Mouse (Mus musculus) mature B cell (primary cell): ENCODE results near the gene Elovl5.

Source experiments
- in situ Hi-C: fragments of 300-500 bp; cut with MboI; formaldehyde crosslinking; loops from 2 replicates; pipeline ENCODE4 v1.14.3; 2019

Gene Elovl5

GRCm38 (mm10) chr9:77917074-77917621 lies at the start of gene Elovl5:
Gene Elovl5, plus strand, starts transcription at chr9:77917364.
- in situ Hi-C loops, result no loop called here

- in situ Hi-C loops, result no loop called here
These were observed 25.7 kb upstream of the Elovl5 start for GRCm38 (mm10) chr9:77891501-77891900.

- in situ Hi-C loops, result no loop called here
These were observed 18.6 kb upstream of the Elovl5 start for GRCm38 (mm10) chr9:77898551-77898950.

GRCm38 (mm10) chr9:77904133-77904532 lies 13.0 kb upstream of the Elovl5 start:
- in situ Hi-C loops, result no loop called here

- in situ Hi-C loops, result loop anchor here (5.0 kb wide), 1 partner anchor 87 kb away; no protein-coding TSS in a partner anchor
These were observed 7.4 kb upstream of the Elovl5 start for GRCm38 (mm10) chr9:77909572-77910269.

- in situ Hi-C loops, result loop anchor here (5.0 kb wide), 1 partner anchor 88 kb away; no protein-coding TSS in a partner anchor
These were observed 6.6 kb upstream of the Elovl5 start for GRCm38 (mm10) chr9:77910270-77911240.

GRCm38 (mm10) chr9:77911508-77912229 lies 5.5 kb upstream of the Elovl5 start:
- in situ Hi-C loops, result loop anchor here (5.0 kb wide), 1 partner anchor 89 kb away; no protein-coding TSS in a partner anchor

GRCm38 (mm10) chr9:77912246-77912645 lies 4.9 kb upstream of the Elovl5 start:
- in situ Hi-C loops, result loop anchor here (5.0 kb wide), 1 partner anchor 90 kb away; no protein-coding TSS in a partner anchor

GRCm38 (mm10) chr9:77914616-77915015 lies 2.5 kb upstream of the Elovl5 start:
- in situ Hi-C loops, result loop anchor here (5.0 kb wide), 1 partner anchor 92 kb away; no protein-coding TSS in a partner anchor

GRCm38 (mm10) chr9:77915791-77916190 lies 1.4 kb upstream of the Elovl5 start:
- in situ Hi-C loops, result no loop called here

GRCm38 (mm10) chr9:77917622-77918131 lies 513 bp downstream of the Elovl5 start:
- in situ Hi-C loops, result no loop called here

- in situ Hi-C loops, result no loop called here
These were observed 1.0 kb downstream of the Elovl5 start for GRCm38 (mm10) chr9:77918211-77918610.

GRCm38 (mm10) chr9:77918961-77919670 lies 2.0 kb downstream of the Elovl5 start:
- in situ Hi-C loops, result no loop called here

- in situ Hi-C loops, result no loop called here
These were observed 3.3 kb downstream of the Elovl5 start for GRCm38 (mm10) chr9:77920481-77920880.

- in situ Hi-C loops, result no loop called here
These were observed 4.4 kb downstream of the Elovl5 start for GRCm38 (mm10) chr9:77921366-77922260.

GRCm38 (mm10) chr9:77923774-77924173 lies 6.6 kb downstream of the Elovl5 start:
- in situ Hi-C loops, result no loop called here

GRCm38 (mm10) chr9:77924199-77924598 lies 7.0 kb downstream of the Elovl5 start:
- in situ Hi-C loops, result no loop called here

GRCm38 (mm10) chr9:77926151-77926550 lies 9.0 kb downstream of the Elovl5 start:
- in situ Hi-C loops, result no loop called here

GRCm38 (mm10) chr9:77926911-77927310 lies 9.7 kb downstream of the Elovl5 start:
- in situ Hi-C loops, result no loop called here

- in situ Hi-C loops, result no loop called here
These were observed 10.3 kb downstream of the Elovl5 start for GRCm38 (mm10) chr9:77927431-77927830.
